Mouse (Mus musculus) heart, adult 8-10 months (tissue): ENCODE measurements at regions not wholly inside any gene's neighbourhood (a gene's known extent, or its start where the extent isn't known, plus 50 kb on each side); places are given as distances from the start of the nearest gene placed in this dataset.
"Not testable (repeated sequence)": the region's sequence is repeated elsewhere in the genome, so short reads cannot be mapped to it uniquely, and the experiment has no call there.

Experiments used
- DNase-seq: peaks from one replicate; pipeline ENCODE4 v3.0.0; 2022; ENCODE audit warnings: low spot score

- no peak for DNase-seq
Observed at GRCm38 (mm10) chr1:128535537-128536150, 56.4 kb downstream of the Cxcr4 start.

GRCm38 (mm10) chr1:128532632-128533031 lies 59.5 kb downstream of the Cxcr4 start:
- no peak for DNase-seq

DNA sequence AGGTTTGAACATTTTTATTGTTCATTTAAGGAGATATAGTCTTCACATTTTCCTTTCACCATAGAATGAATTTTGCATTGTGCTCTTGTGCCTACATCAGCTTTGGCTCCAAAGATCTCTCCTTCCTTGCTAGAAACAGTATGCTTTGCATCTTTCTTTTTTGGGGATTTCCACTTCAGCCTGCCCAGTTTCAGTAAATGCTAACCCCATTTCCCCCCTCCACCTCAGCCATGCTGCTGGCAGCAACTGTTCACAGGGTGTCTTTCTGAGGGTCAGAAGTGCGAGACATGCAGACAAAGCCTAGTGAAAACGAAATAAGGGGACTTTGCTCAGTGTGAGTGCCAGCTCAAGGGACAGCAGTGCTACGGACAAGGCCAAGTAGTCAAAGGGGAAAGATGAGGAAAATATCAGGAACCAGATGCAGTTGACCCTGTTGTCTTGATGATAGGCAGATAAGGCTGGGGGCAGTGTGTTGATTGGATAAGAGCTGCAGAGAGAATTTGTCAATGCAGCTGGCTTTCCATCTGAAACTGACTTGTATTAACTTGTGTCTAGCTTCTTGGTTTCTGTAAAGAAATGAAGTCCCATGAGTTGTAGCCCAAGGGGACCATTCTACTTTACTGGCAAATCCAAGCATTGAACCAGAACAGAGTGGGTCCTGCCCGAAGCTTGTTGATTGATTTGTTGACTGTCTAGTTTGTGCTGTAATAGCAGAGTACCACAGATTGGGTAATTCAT lies 62.1 kb downstream of the Cxcr4 start:
- no peak for DNase-seq

GRCm38 (mm10) chr1:128519234-128519633 lies 72.9 kb downstream of the Cxcr4 start:
- DNase-seq = no peak

DNA sequence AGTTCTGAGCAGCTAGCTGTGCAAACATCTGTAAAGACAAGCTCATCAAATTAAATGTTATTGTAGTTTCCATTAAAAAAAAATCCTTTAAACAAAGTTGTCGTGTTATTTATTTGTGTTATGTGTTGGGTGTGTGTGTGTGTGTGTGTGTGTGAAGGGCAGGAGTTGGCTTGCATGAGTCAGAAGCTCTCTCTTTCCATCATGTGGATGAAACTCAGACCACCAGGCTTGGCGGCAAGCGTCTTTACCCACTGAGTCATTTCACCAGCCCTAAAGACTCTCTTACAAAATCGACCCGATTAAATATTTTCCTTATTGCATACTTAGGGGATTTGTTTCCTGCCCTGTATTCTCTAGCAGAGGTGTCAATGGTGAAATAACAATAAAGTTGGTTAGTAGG lies 73.6 kb downstream of the Cxcr4 start:
- no peak for DNase-seq

GRCm38 (mm10) chr1:128517351-128517750 lies 74.7 kb downstream of the Cxcr4 start:
- no peak for DNase-seq

- no peak for DNase-seq
Observed at GRCm38 (mm10) chr1:128514327-128514726, 77.8 kb downstream of the Cxcr4 start.

DNA sequence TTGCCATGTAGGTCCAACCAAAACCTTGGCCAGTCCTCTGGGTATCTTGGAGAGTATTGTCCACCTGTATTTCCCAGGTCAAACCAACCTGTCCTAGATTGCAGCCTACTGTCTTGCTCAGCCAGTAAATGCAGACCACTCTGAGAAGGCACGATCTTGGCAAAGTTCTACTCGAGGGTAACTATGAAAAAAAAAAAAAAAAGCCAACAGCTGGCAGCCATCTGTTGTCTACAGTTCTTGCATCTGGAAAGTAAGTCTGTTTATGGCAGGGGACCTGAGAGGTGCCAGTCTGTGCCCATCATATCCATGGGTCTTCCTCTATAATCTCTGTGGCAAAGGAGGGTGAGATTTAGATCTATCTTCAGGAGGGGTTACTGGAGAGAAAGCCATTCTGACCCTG lies 78.2 kb downstream of the Cxcr4 start:
- DNase-seq = no peak

- DNase-seq = no peak
Observed at GRCm38 (mm10) chr1:128513153-128513552, 78.9 kb downstream of the Cxcr4 start.

DNA sequence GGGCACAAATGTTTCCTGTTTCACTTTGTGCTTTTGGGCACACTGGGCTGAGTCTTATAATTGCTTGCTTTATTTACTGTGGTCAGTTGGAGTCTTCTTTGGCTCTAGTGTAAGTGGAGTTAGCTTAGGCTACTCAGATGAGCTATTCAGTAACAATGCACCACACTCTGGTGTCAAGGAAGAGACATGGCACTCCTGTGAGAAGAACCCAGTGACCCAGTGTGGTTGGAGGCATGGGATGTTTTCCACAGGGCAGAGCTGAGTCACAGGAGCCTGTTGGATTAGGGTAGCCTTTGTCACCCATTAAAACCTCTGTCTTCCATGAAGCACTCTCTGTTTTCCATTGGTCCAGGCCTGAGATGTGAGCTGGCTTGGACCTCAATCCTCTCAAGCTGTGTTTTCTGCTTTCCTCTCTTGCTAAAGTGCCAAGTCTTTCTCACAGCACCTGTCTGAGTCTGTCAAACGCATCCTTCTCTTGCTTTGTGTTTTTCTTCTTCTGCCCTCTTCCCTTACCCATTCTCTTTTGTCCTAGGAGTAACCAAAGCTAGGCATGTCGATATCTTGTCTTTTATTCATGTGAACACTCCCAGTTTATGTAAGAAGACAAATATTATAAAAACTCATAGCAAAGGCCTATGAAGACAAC lies 83.2 kb downstream of the Cxcr4 start:
- no peak for DNase-seq

DNA sequence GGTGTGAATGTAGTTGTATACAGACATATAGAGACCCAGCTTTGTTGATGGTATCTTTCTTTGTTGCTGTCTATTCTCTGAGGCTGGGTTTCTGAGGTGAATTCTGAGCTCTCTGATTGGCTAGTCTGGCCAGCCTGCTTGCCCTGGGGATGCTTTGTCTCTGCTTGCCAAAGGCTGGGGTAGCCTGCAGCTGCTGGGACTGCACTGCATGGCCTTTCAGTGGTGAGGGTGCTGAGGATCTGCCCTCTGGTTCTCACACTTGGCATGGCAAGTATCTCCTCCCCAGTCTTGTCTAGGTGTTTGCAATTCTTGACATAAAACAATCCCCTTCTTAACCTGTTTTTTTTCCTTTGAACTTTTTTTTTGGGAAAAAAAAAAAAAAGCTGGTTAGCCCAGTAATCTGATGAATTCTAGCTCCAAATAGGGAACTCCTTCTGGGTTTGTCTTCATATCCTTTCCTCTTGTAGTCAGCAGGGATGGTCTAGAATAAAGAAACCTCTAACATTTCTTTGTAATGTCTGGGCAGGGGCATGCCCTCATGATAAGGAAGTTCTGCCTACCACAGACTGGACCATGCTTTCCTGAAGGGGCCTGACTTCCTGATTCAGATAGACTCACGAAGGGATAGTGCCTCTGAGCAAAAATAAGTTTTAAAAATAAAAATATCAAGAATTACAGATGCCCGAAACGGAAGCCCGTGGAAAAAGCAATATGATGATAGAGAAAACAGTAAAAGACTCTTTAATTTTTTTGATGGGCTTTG lies 85.4 kb downstream of the Cxcr4 start:
- no peak for DNase-seq

GRCm38 (mm10) chr1:128504371-128504770 lies 87.2 kb upstream of the Dars start:
- DNase-seq = no peak

DNA sequence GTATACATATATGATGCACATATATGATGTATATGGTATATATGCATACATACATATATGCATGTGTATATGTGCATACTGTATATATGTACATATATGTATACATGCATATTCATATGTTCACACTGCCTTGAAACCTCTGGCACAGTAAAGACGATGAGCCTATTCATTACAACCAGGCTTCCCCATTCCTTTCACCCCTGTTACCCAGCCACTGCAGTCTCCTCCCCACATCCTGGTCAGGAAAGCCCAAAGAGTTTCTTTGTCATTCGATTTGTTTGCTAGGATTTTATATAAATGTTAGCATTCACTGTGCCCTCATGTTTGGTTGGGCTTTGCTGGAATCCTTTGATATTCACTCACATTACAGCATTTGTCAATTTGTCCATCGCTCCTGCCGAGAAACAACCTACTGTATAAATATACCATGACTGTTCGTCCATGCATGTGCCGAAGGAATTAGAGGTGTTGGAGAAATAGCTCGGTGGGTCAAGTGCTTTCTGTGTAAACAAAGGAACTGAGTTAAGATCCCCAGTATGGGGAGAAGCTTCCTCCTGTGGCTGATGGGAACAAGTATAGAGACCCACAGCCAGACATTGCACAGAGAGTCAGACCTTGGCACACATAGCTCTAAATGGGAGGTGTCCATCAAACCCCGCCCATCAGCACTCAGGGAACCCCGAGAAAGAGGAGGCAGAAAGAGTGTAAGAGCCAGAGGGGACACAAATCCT lies 81.0 kb upstream of the Dars start:
- no peak for DNase-seq

GRCm38 (mm10) chr1:128492251-128492650 lies 75.1 kb upstream of the Dars start:
- no peak for DNase-seq

GRCm38 (mm10) chr1:128487181-128487580 lies 70.0 kb upstream of the Dars start:
- not testable (repeated sequence) for DNase-seq

DNA sequence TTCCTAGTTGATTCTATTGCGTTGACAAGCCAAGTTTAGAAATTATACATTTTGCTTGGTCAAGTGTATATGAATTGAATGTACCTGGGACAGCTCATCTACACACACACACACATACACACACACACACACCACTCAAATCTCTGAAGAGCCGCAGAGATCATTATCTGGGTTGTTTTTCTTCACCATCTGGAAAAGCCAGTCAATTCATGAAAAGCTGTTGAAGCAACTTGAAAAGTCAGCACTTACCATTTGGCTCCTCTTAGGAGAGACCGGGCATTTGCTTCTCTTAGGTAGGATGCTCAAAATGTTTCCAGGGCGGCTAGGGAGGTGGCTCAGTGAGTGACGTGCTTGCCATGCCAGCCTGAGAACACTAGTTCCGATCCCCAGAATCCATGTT lies 61.2 kb upstream of the Dars start:
- no peak for DNase-seq

DNA sequence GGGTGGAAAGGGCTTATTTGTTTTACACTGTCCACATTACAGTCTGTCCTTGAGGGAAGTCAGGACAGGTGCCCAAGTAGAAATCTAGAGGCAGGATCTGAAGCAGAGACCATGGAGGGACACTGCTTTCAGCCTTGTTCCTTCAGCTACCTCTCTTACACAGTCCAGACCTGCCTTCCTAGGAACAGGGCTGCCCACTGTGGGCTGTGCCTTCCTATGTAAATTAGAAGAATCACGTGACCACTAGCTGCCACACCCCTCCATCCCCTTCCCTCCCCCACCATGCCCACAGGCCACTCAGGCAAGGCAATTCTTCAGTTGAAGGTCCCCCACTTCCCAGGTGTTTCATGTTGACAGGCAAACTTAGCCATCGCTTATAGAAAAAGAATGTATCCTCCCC lies 60.5 kb upstream of the Dars start:
- DNase-seq = no peak

DNA sequence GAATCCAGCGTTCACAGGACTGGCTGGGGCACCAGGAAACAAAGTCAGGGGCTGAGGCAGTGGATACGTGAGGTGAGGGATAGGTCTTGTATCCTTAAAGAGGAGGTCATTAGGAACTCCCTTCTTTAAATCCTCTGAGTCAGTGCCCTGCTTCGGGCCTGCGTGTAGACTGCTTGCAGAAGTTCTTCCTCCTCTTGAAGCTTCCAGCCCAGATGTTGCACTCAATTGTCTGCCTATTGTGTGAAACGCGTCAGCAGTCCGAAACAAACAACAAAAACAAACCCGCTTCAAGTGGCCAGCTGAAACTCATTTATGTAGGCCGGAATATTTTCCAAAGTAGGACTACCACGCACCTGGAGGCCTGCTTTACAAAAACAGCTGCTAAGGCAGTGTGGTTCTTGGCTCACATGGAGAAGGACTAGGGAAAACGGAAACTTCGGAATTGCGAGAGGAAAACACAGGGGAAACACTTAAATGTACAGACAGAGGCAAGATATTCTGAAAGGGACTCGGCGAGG lies 55.6 kb upstream of the Dars start:
- DNase-seq = peak; percentile 21

DNA sequence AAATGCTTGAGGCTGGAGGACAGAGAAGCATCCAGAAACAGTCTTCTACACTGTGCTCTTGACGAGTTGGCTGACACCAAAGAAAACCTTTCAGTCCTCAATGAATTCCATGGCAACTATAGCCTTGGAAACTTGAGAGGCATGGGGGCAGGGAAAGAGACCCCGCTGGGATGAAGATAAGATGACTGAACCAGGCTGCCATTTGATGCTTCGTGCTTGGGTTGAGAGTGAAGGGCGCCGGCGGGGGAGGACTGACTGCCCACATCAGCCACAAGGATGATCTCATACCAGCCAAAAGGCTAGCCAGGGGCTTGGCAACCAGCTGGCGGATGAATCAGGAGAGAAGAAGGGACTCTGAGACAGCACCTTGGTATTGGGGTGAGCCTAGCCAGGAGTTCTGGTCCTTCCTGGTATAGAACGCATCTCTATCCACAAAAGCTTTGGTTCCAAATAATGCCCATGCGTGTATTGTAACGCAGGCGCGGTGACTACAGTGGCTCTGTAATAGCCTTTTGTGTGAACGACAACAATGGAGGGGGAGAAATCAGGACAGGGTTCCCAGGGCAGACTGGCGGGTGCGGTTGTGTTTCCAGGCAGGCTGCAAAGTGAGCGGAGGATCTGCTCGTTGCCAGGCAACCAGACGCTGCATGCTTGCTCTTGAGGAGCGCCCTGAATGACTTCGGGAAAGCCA lies 55.0 kb upstream of the Dars start:
- peak; percentile 41 for DNase-seq

DNA sequence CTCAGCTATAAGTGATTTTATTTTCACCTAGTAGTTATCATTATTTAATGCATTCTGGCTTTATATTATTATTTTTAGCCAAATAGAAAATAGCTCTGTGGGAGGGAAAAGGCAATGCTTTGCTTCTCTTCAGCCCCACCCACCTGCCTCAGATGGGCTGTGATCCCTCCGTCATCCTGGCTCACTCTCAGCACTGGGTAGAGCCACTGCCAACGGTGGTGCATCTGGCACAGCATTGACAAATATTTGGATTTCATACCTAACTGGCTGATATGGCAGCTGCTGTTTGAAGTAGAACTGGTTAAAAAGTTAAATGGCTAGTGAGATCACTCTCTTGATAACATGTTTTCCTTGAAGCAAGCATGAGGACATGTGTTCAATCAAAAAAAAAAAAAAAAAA lies 53.6 kb upstream of the Dars start:
- no peak for DNase-seq

- no peak for DNase-seq
Observed at GRCm38 (mm10) chr1:128469054-128469453, 51.9 kb upstream of the Dars start.
